Mouse (Mus musculus) limb, embryonic 13.5 days (tissue): ENCODE data around the gene Hoxb3. TPM values are rescaled to one million over a fixed set of nuclear protein-coding genes. Genes with fewer than 3 reads are reported as not detected.

Experiments used
- ATAC-seq: fragments of 200-750 bp; cut with Nextera tagmentation; 2 replicates; pipeline ENCODE4 v1.8.0; 2017; ENCODE audit warnings: low read depth, moderate number of reproducible peaks, moderate TSS enrichment; ENCODE audit not compliant: low FRiP score
- H3K27ac ChIP-seq: fragments of 300-500 bp; sonication (generic); 2 replicates; pipeline ENCODE4 v1.5.1; 2015; ENCODE audit warnings: inconsistent platforms, mild to moderate bottlenecking, moderate library complexity
- H3K27me3 ChIP-seq: fragments of 300-500 bp; sonication (generic); 2 replicates; pipeline ENCODE4 v1.6.1; 2015; ENCODE audit warnings: mild to moderate bottlenecking, inconsistent platforms
- H3K36me3 ChIP-seq: fragments of 300-500 bp; sonication (generic); 2 replicates; pipeline ENCODE4 v1.6.1; 2015; ENCODE audit warnings: inconsistent platforms, mild to moderate bottlenecking, moderate library complexity
- H3K4me1 ChIP-seq: fragments of 300-500 bp; sonication (generic); 2 replicates; pipeline ENCODE4 v1.6.1; 2015; ENCODE audit warnings: inconsistent platforms
- H3K4me2 ChIP-seq: fragments of 300-500 bp; sonication (generic); replicated peaks from 2 replicates; pipeline ENCODE4 v1.6.1; 2015; ENCODE audit warnings: inconsistent platforms, mild to moderate bottlenecking, moderate library complexity
- H3K4me3 ChIP-seq: fragments of 300-500 bp; sonication (generic); 2 replicates; pipeline ENCODE4 v1.5.1; 2015; ENCODE audit warnings: moderate library complexity, mild to moderate bottlenecking, inconsistent platforms
- H3K9ac ChIP-seq: fragments of 300-500 bp; sonication (generic); 2 replicates; pipeline ENCODE4 v1.6.1; 2015; ENCODE audit warnings: mild to moderate bottlenecking, inconsistent platforms
- H3K9me3 ChIP-seq: fragments of 300-500 bp; sonication (generic); 2 replicates; pipeline ENCODE4 v1.6.1; 2016; ENCODE audit warnings: inconsistent platforms
- WGBS: fragments of 180-500 bp; shearing (Covaris S2); methylation state at CpG from one replicate; pipeline ENCODE4 v1.1.7; 2015; 5-methylcytosine and 5-hydroxymethylcytosine counted together
- polyA plus RNA-seq: library from polyadenylated mRNA; unstranded; fragments of >200 nt; fragmentation: Nextera tagmentation; extraction: Ambion mirVana; gene quantifications from 2 replicates; pipeline ENCODE4 v1.2.1, GENCODE M21; 2015

The Hoxb3 gene
- polyA plus RNA-seq, 1 experiment from 2014 or later = 0.55 TPM

GRCm38 (mm10) chr11:96328605-96329004 lies 5.5 kb downstream of the Hoxb3 start:
- no peak overlapping the region for H3K4me2 ChIP-seq
- no peak overlapping the region for H3K9ac ChIP-seq
- 9% methylated on average over 8 of the region's 8 CpGs for WGBS
- H3K27me3 ChIP-seq = peaks cover 100% of the 10 kb centered on the region
- ATAC-seq = no peak
- H3K36me3 ChIP-seq = no peaks in the 10 kb centered on the region
- peaks cover 10% of the 10 kb centered on the region for H3K4me1 ChIP-seq
- no peaks in the 10 kb centered on the region for H3K9me3 ChIP-seq
- no peak overlapping the region for H3K4me3 ChIP-seq
- no peak overlapping the region for H3K27ac ChIP-seq

GRCm38 (mm10) chr11:96332105-96332504 lies 9.0 kb downstream of the Hoxb3 start:
- no peak overlapping the region for H3K27ac ChIP-seq
- no peak overlapping the region for H3K4me3 ChIP-seq
- peaks cover 10% of the 10 kb centered on the region for H3K4me1 ChIP-seq

GRCm38 (mm10) chr11:96332618-96333032 lies 9.5 kb downstream of the Hoxb3 start:
- no peak for ATAC-seq
- H3K4me2 ChIP-seq = peak overlapping the region; percentile 53
- WGBS = 2% methylated on average over 35 of the region's 35 CpGs
- H3K9ac ChIP-seq = peak overlapping the region; percentile 54; the same call in 1 of the 2 replicates
- H3K4me3 ChIP-seq = peak overlapping the region; percentile 32
- no peaks in the 10 kb centered on the region for H3K9me3 ChIP-seq
- H3K27me3 ChIP-seq = peaks cover 100% of the 10 kb centered on the region
- no peaks in the 10 kb centered on the region for H3K36me3 ChIP-seq
- H3K27ac ChIP-seq = no peak overlapping the region
- H3K4me1 ChIP-seq = peaks cover 10% of the 10 kb centered on the region

More at GRCm38 (mm10) chr11:96332105-96332504, 9.0 kb downstream of the Hoxb3 start:
- ATAC-seq = no peak
- Histone ChIP-seq H3K4me2 (peak overlapping the region; percentile 53), H3K9ac (no peak overlapping the region), H3K27me3 (peaks cover 100% of the 10 kb centered on the region), H3K36me3 (no peaks in the 10 kb centered on the region), H3K9me3 (no peaks in the 10 kb centered on the region)
- WGBS = 3% methylated on average over 8 of the region's 8 CpGs

- H3K9me3 ChIP-seq = no peaks in the 10 kb centered on the region
- H3K9ac ChIP-seq = no peak overlapping the region
- H3K27ac ChIP-seq = peak overlapping the region; percentile 1; the same call in 1 of the 2 replicates
- H3K36me3 ChIP-seq = no peaks in the 10 kb centered on the region
- H3K4me2 ChIP-seq = peak overlapping the region; percentile 53
- peaks cover 10% of the 10 kb centered on the region for H3K4me1 ChIP-seq
- H3K4me3 ChIP-seq = peak overlapping the region; percentile 32
- 7% methylated on average over 17 of the region's 17 CpGs for WGBS
- peaks cover 100% of the 10 kb centered on the region for H3K27me3 ChIP-seq
- ATAC-seq = no peak
Measured at GRCm38 (mm10) chr11:96333241-96334001, 10.3 kb downstream of the Hoxb3 start.

- peaks cover 100% of the 10 kb centered on the region for H3K27me3 ChIP-seq
- no peak overlapping the region for H3K27ac ChIP-seq
- ATAC-seq = no peak
- no peaks in the 10 kb centered on the region for H3K9me3 ChIP-seq
- H3K9ac ChIP-seq = no peak overlapping the region
- H3K4me1 ChIP-seq = peaks cover 10% of the 10 kb centered on the region
- WGBS = 5% methylated on average over 2 of the region's 2 CpGs
- H3K4me3 ChIP-seq = no peak overlapping the region
- H3K4me2 ChIP-seq = no peak overlapping the region
- H3K36me3 ChIP-seq = no peaks in the 10 kb centered on the region
Measured at GRCm38 (mm10) chr11:96334002-96334364, 10.9 kb downstream of the Hoxb3 start.

- Histone ChIP-seq H3K4me2 (no peak overlapping the region), H3K9me3 (no peaks in the 10 kb centered on the region)
- WGBS = 57% methylated on average over 3 of the region's 3 CpGs
Measured at GRCm38 (mm10) chr11:96334998-96335397, 11.9 kb downstream of the Hoxb3 start.

GRCm38 (mm10) chr11:96336597-96336996 lies 13.5 kb downstream of the Hoxb3 start:
- H3K27ac ChIP-seq = no peak overlapping the region
- ATAC-seq = no peak

More at GRCm38 (mm10) chr11:96334998-96335397, 11.9 kb downstream of the Hoxb3 start:
- no peak overlapping the region for H3K4me3 ChIP-seq
- no peaks in the 10 kb centered on the region for H3K36me3 ChIP-seq
- H3K4me1 ChIP-seq = peaks cover 10% of the 10 kb centered on the region
- ATAC-seq = no peak
- peaks cover 100% of the 10 kb centered on the region for H3K27me3 ChIP-seq
- H3K27ac ChIP-seq = no peak overlapping the region
- no peak overlapping the region for H3K9ac ChIP-seq

GRCm38 (mm10) chr11:96337026-96337425 lies 13.9 kb downstream of the Hoxb3 start:
- Histone ChIP-seq H3K27ac (no peak overlapping the region), H3K4me2 (no peak overlapping the region), H3K36me3 (no peaks in the 10 kb centered on the region), H3K9ac (no peak overlapping the region), H3K27me3 (peaks cover 98% of the 10 kb centered on the region), H3K4me1 (peaks cover 15% of the 10 kb centered on the region), H3K9me3 (no peaks in the 10 kb centered on the region), H3K4me3 (no peak overlapping the region)
- no peak for ATAC-seq
- WGBS = 18% methylated on average over 6 of the region's 6 CpGs

More at GRCm38 (mm10) chr11:96336597-96336996, 13.5 kb downstream of the Hoxb3 start:
- Histone ChIP-seq H3K4me1 (peaks cover 15% of the 10 kb centered on the region), H3K36me3 (no peaks in the 10 kb centered on the region), H3K9ac (no peak overlapping the region), H3K27me3 (peaks cover 98% of the 10 kb centered on the region), H3K4me2 (no peak overlapping the region), H3K4me3 (no peak overlapping the region), H3K9me3 (no peaks in the 10 kb centered on the region)
- WGBS = 9% methylated on average over 2 of the region's 2 CpGs

- 29% methylated on average over 7 of the region's 7 CpGs for WGBS
Measured at GRCm38 (mm10) chr11:96338957-96339855, 16.1 kb downstream of the Hoxb3 start.

GRCm38 (mm10) chr11:96340698-96341365 lies 17.7 kb downstream of the Hoxb3 start:
- H3K4me1 ChIP-seq = peaks cover 16% of the 10 kb centered on the region
- H3K27me3 ChIP-seq = peaks cover 98% of the 10 kb centered on the region
- 1% methylated on average over 16 of the region's 36 CpGs for WGBS
- H3K4me2 ChIP-seq = peak overlapping the region; percentile 52
- peak overlapping the region; percentile 25 for H3K4me3 ChIP-seq
- no peaks in the 10 kb centered on the region for H3K36me3 ChIP-seq
- H3K27ac ChIP-seq = no peak overlapping the region
- H3K9ac ChIP-seq = no peak overlapping the region
- H3K9me3 ChIP-seq = no peaks in the 10 kb centered on the region
- ATAC-seq = no peak

More at GRCm38 (mm10) chr11:96338957-96339855, 16.1 kb downstream of the Hoxb3 start:
- Histone ChIP-seq H3K9me3 (no peaks in the 10 kb centered on the region), H3K4me2 (no peak overlapping the region), H3K4me3 (no peak overlapping the region), H3K36me3 (no peaks in the 10 kb centered on the region), H3K4me1 (peaks cover 6% of the 10 kb centered on the region; the same call in 1 of the 2 replicates), H3K27me3 (peaks cover 98% of the 10 kb centered on the region), H3K27ac (no peak overlapping the region), H3K9ac (no peak overlapping the region)
- no peak for ATAC-seq

- H3K27me3 ChIP-seq = peaks cover 98% of the 10 kb centered on the region
- 2% methylated on average over 40 of the region's 40 CpGs for whole genome bisulfite sequencing
- peak overlapping the region; percentile 25 for H3K4me3 ChIP-seq
- H3K4me2 ChIP-seq = peak overlapping the region; percentile 52
- no peak overlapping the region for H3K9ac ChIP-seq
- ATAC-seq = no peak
- H3K4me1 ChIP-seq = peaks cover 17% of the 10 kb centered on the region
- no peaks in the 10 kb centered on the region for H3K36me3 ChIP-seq
- H3K27ac ChIP-seq = no peak overlapping the region
- H3K9me3 ChIP-seq = no peaks in the 10 kb centered on the region
Measured at GRCm38 (mm10) chr11:96341701-96342575, 18.8 kb downstream of the Hoxb3 start.
